Mouse (Mus musculus) thymus, adult 2 months (tissue): ENCODE data around the gene 1190007I07Rik.

Experiments used
- CTCF ChIP-seq: fragments of 200-500 bp; IDR thresholded peaks from 2 replicates; pipeline ENCODE4 v1.5.1; 2012; ENCODE audit warnings: mild to moderate bottlenecking, control low read depth, low read length, moderate library complexity, borderline replicate concordance; ENCODE audit not compliant: control insufficient read depth, poor library complexity, insufficient read depth; ENCODE audit errors: extremely low read depth
- POLR2A ChIP-seq: fragments of 200-500 bp; IDR thresholded peaks from 2 replicates; pipeline ENCODE4 v1.6.1; 2012; ENCODE audit warnings: mild to moderate bottlenecking, low read length, control low read depth, moderate library complexity; ENCODE audit not compliant: control insufficient read depth, poor library complexity, insufficient read depth; ENCODE audit errors: extremely low read depth

DNA sequence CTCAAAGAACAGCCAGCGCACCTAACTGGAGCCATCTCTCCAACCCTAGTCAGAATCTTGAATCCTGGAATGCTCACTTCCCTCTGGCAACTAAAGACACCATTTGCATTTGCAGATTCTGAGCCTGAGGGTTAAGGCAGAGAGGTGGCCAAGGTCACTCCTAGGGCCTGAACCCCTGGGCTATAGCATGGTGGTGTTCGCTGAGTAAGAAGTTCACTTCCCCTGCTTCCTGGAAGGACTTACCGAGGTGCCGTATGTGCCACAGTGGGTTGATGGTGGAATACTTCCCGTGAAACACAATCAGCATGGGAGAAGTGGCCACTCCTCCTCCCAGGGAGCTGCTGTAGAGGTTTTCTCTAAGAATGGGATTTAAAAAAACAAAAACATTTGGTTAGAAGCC is 29.6 kb upstream of the 1190007I07Rik start:
- no peak for TF ChIP-seq CTCF
- TF ChIP-seq POLR2A: no peak
